Mouse (Mus musculus) cerebellum, adult 2 months (tissue): ENCODE measurements around the gene Mrtfa.

Source experiments
- CTCF ChIP-seq: fragments of 200-500 bp; IDR thresholded peaks from 2 replicates; pipeline ENCODE4 v1.5.1; 2011; ENCODE audit warnings: low read depth, mild to moderate bottlenecking, control low read depth, low read length, moderate library complexity, borderline replicate concordance; ENCODE audit not compliant: insufficient read depth
- POLR2A ChIP-seq: fragments of 200-500 bp; IDR thresholded peaks from 2 replicates; pipeline ENCODE4 v1.6.1; 2011; ENCODE audit warnings: low read length, control low read depth, borderline replicate concordance; ENCODE audit not compliant: insufficient read depth

- TF ChIP-seq CTCF (no peak), POLR2A (no peak)
Observed at GRCm38 (mm10) chr15:81210496-81210895, 19.9 kb upstream of the Mrtfa start.
